Mouse (Mus musculus) lung, postnatal 0 days (tissue): ENCODE measurements around the gene Pbld2. TPM values are rescaled to one million over a fixed set of nuclear protein-coding genes. Genes with fewer than 3 reads are reported as not detected.

Experiments used
- ATAC-seq: fragments of 200-750 bp; cut with Nextera tagmentation; 2 replicates; pipeline ENCODE4 v1.8.0; 2017; ENCODE audit warnings: moderate library complexity
- DNase-seq: peaks from one replicate; pipeline ENCODE4 v3.0.0-alpha.2; 2016; ENCODE audit warnings: low spot score
- H3K27ac ChIP-seq: fragments of 300-500 bp; sonication (generic); 2 replicates; pipeline ENCODE4 v1.5.1; 2014; ENCODE audit warnings: antibody characterized with exemption, mild to moderate bottlenecking, low read length, mixed read lengths
- H3K27me3 ChIP-seq: fragments of 300-500 bp; sonication (generic); replicated peaks from 2 replicates; pipeline ENCODE4 v1.6.1; 2014; ENCODE audit warnings: low read length, mixed read lengths; ENCODE audit not compliant: insufficient read depth
- H3K36me3 ChIP-seq: fragments of 300-500 bp; sonication (generic); 2 replicates; pipeline ENCODE4 v1.6.1; 2014; ENCODE audit warnings: low read length, mixed read lengths; ENCODE audit not compliant: insufficient read depth
- H3K4me1 ChIP-seq: fragments of 300-500 bp; sonication (generic); 2 replicates; pipeline ENCODE4 v1.6.1; 2014; ENCODE audit warnings: antibody characterized with exemption, low read depth, low read length, mixed read lengths; ENCODE audit not compliant: insufficient read depth
- H3K4me2 ChIP-seq: fragments of 300-500 bp; sonication (generic); replicated peaks from 2 replicates; pipeline ENCODE4 v1.6.1; 2014; ENCODE audit warnings: low read depth, mild to moderate bottlenecking, low read length, moderate library complexity, mixed read lengths
- H3K4me3 ChIP-seq: fragments of 300-500 bp; sonication (generic); 2 replicates; pipeline ENCODE4 v1.5.1; 2014; ENCODE audit warnings: low read depth, low read length
- H3K9ac ChIP-seq: fragments of 300-500 bp; sonication (generic); replicated peaks from 2 replicates; pipeline ENCODE4 v1.6.1; 2014; ENCODE audit warnings: low read depth, mild to moderate bottlenecking
- H3K9me3 ChIP-seq: fragments of 300-500 bp; sonication (generic); 2 replicates; pipeline ENCODE4 v1.6.1; 2016; ENCODE audit warnings: low read length, mixed read lengths
- CTCF ChIP-seq: IDR thresholded peaks from 2 replicates; pipeline ENCODE4 v1.5.1; 2016; ENCODE audit warnings: antibody characterized with exemption, mild to moderate bottlenecking
- EP300 ChIP-seq: IDR thresholded peaks from 2 replicates; pipeline ENCODE4 v1.6.1; 2016; ENCODE audit warnings: antibody characterized with exemption, mild to moderate bottlenecking, control low read depth
- WGBS: fragments of 180-500 bp; shearing (Covaris S2); extraction: QIAGEN DNeasy Blood & Tissue Kit; methylation state at CpG from one replicate; pipeline ENCODE4 v1.1.7; 2014; 5-methylcytosine and 5-hydroxymethylcytosine counted together
- polyA plus RNA-seq: library from polyadenylated mRNA; unstranded; fragments of >200 nt; fragmentation: Nextera tagmentation; extraction: Ambion mirVana; gene quantifications from 2 replicates; pipeline ENCODE4 v1.2.1, GENCODE M21; 2015

Gene Pbld2
- polyA plus RNA-seq, 1 experiment from 2014 or later: 18.4 TPM

DNA sequence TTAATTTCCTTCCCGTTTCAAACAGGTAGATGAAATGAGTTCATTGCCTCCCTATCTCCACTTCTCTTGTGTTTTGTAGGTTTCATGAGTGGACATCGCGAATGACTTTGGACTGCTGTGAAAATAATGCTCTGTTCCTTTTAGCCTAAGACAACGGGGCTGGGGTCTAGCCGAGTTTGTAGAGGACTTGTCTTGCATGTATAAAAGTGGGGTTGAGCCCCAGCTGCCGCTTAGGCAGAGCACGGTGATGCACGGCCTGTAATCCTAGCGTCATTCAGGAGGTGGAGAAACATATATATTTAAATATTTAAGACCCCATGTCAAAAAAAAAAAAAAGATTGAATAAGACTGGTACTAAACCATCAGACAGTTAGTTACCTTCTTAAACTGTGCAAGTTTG, 76.5 kb downstream of the Pbld2 start:
- H3K27me3 ChIP-seq: peaks cover 22% of the 10 kb centered on the region

More for the DNA sequence above, 76.5 kb downstream of the Pbld2 start:
- Histone ChIP-seq H3K9ac (no peak overlapping the region), H3K27ac (no peak overlapping the region), H3K9me3 (no peaks in the 10 kb centered on the region), H3K4me3 (peak overlapping the region; percentile 47), H3K4me2 (peak overlapping the region; percentile 88), H3K36me3 (no peaks in the 10 kb centered on the region), H3K4me1 (no peaks in the 10 kb centered on the region)
- no peak for DNase-seq
- TF ChIP-seq EP300 (no peak), CTCF (no peak)
- 12% methylated on average over 9 of the region's 9 CpGs for WGBS
- ATAC-seq: no peak

Other genes with a start within 250 kb of the Pbld2 start
- gene Ccar1, start 232.0 kb upstream of the Pbld2 start, polyA plus RNA-seq: 52.7 and 53.9 TPM in 2 replicates
- gene Tet1, start 115.3 kb upstream of the Pbld2 start, polyA plus RNA-seq: 5.2 and 7.0 TPM in 2 replicates
- 20.3 and 24.0 TPM in 2 replicates for gene Slc25a16, start 103.7 kb upstream of the Pbld2 start, polyA plus RNA-seq
- gene Dna2, start 77.3 kb upstream of the Pbld2 start, polyA plus RNA-seq: 3.2 and 3.5 TPM in 2 replicates
- 13.9 and 14.5 TPM in 2 replicates for gene Rufy2, start 44.1 kb upstream of the Pbld2 start, polyA plus RNA-seq
- 38.8 and 44.6 TPM in 2 replicates for gene Hnrnph3, start 98 bp upstream of the Pbld2 start, polyA plus RNA-seq
- gene Pbld1, start 35.8 kb downstream of the Pbld2 start, polyA plus RNA-seq: 0.70 and 0.95 TPM in 2 replicates
- gene Atoh7, start 75.3 kb downstream of the Pbld2 start, polyA plus RNA-seq: not detected in 2 replicates
- 0.16 and 0.18 TPM in 2 replicates for gene Mypn, start 179.6 kb downstream of the Pbld2 start, polyA plus RNA-seq
- 23.8 and 28.3 TPM in 2 replicates for gene Herc4, start 219.5 kb downstream of the Pbld2 start, polyA plus RNA-seq